Mouse (Mus musculus) hindbrain, embryonic 12.5 days (tissue): ENCODE data around the gene Rrp1. TPM values are rescaled to one million over a fixed set of nuclear protein-coding genes. Genes with fewer than 3 reads are reported as not detected.

Experiments used
- ATAC-seq: fragments of 200-750 bp; cut with Nextera tagmentation; 2 replicates; pipeline ENCODE4 v1.8.0; 2017; ENCODE audit warnings: moderate TSS enrichment; ENCODE audit not compliant: low FRiP score
- H3K27ac ChIP-seq: fragments of 300-500 bp; sonication (generic); 2 replicates; pipeline ENCODE4 v1.5.1; 2016; ENCODE audit warnings: mild to moderate bottlenecking
- H3K27me3 ChIP-seq: fragments of 300-500 bp; sonication (generic); 2 replicates; pipeline ENCODE4 v1.6.1; 2016; ENCODE audit warnings: mild to moderate bottlenecking
- H3K36me3 ChIP-seq: fragments of 300-500 bp; sonication (generic); 2 replicates; pipeline ENCODE4 v1.6.1; 2016; ENCODE audit warnings: mild to moderate bottlenecking
- H3K4me1 ChIP-seq: fragments of 300-500 bp; sonication (generic); 2 replicates; pipeline ENCODE4 v1.6.1; 2016
- H3K4me2 ChIP-seq: fragments of 300-500 bp; sonication (generic); replicated peaks from 2 replicates; pipeline ENCODE4 v1.6.1; 2016; ENCODE audit warnings: mild to moderate bottlenecking
- H3K4me3 ChIP-seq: fragments of 300-500 bp; sonication (generic); 2 replicates; pipeline ENCODE4 v1.5.1; 2016; ENCODE audit warnings: mild to moderate bottlenecking
- H3K9ac ChIP-seq: fragments of 300-500 bp; sonication (generic); 2 replicates; pipeline ENCODE4 v1.6.1; 2016; ENCODE audit warnings: mild to moderate bottlenecking, moderate library complexity
- H3K9me3 ChIP-seq: fragments of 300-500 bp; sonication (generic); replicated peaks from 2 replicates; pipeline ENCODE4 v1.6.1; 2016; ENCODE audit warnings: mild to moderate bottlenecking
- WGBS: fragments of 180-500 bp; shearing (Covaris S2); methylation state at CpG from one replicate; pipeline ENCODE4 v1.1.7; 2016; 5-methylcytosine and 5-hydroxymethylcytosine counted together
- polyA plus RNA-seq: library from polyadenylated mRNA; unstranded; fragments of >200 nt; fragmentation: Nextera tagmentation; extraction: Ambion mirVana; gene quantifications from 2 replicates; pipeline ENCODE4 v1.2.1, GENCODE M21; 2016

Rrp1 gene
- polyA plus RNA-seq, 1 experiment from 2014 or later, result 339 TPM

DNA sequence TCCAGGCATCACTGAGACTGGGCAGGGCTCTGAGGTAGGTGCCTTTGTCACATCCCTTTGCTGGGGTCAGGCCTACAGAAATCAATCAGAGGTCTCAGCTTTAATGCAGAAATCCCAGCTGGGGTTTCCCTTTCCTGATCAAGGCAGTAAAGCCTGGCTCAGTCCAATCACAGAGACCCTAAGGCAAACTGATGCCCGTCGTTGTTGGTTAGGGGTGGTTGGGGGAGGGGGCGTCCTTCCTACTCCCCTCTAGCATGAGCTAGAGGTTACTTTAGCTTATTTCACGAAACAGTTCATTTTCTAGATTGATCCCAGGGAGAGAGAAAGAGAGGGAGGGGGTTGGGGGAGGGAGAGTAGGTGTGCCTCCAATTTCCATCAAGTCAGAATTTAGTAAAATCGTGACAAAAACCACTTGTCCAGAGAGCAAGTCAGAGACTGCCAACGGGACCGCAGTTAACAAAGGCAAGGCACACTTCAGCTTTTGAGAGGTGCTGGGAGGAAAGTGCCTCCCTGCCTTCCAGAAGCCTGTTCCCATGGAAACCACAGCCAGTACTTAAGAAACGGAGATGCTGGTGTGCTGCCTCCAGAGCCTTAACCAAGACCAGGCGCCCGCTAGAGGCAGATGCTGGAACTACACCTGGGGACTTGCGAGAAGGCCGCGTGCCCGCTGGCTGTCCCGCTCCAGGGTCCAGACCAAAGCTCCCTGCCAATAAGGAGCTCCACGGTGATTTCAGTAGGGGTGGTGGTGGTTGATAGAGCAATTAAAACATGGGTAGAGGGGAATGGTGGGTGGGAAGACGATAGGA is 16.8 kb downstream of the Rrp1 start:
- no peak overlapping the region for H3K9ac ChIP-seq
- H3K27me3 ChIP-seq, result peaks cover 18% of the 10 kb centered on the region
- no peaks in the 10 kb centered on the region for H3K9me3 ChIP-seq
- peak overlapping the region; percentile 24 for H3K4me2 ChIP-seq
- H3K27ac ChIP-seq, result peak overlapping the region; percentile 8; the same call in 1 of the 2 replicates
- peak; percentile 71 for ATAC-seq
- 5% methylated on average over 17 of the region's 17 CpGs for WGBS
- peaks cover 20% of the 10 kb centered on the region for H3K36me3 ChIP-seq
- H3K4me3 ChIP-seq, result no peak overlapping the region
- H3K4me1 ChIP-seq, result peaks cover 27% of the 10 kb centered on the region

DNA sequence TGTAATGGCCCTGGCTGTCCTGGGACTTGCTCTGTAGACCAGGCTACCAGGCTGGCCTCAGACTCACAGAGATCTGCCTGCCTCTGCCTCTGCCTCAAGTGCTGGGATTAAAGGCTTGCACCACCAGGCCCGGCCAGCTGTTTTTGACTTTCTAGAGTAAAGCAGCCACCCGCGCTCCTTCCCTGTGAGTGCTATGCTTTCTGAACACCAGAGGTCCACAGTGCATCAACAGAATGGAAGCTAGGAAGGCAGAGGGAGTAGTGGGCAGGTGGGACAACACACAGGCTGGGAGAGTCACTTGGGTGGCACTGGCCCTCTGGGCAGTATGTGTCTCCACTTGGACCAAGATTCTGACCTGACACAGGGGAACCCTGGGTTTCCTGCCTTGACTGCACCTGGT is 17.5 kb downstream of the Rrp1 start:
- H3K4me3 ChIP-seq, result no peak overlapping the region
- peaks cover 27% of the 10 kb centered on the region for H3K4me1 ChIP-seq
- H3K9me3 ChIP-seq, result no peaks in the 10 kb centered on the region
- WGBS, result 94% methylated on average over 3 of the region's 3 CpGs
- no peak overlapping the region for H3K4me2 ChIP-seq
- H3K36me3 ChIP-seq, result peaks cover 14% of the 10 kb centered on the region
- no peak; the same call in 1 of the 2 replicates for ATAC-seq
- peaks cover 24% of the 10 kb centered on the region for H3K27me3 ChIP-seq
- 0 out of 2 replicates have a peak overlapping the region, but pooled peaks have one; percentile 8 for H3K27ac ChIP-seq
- H3K9ac ChIP-seq, result no peak overlapping the region

- WGBS, result 2% methylated on average over 18 of the region's 18 CpGs
Observed at GRCm38 (mm10) chr10:78392072-78392471, 20.8 kb downstream of the Rrp1 start.

DNA sequence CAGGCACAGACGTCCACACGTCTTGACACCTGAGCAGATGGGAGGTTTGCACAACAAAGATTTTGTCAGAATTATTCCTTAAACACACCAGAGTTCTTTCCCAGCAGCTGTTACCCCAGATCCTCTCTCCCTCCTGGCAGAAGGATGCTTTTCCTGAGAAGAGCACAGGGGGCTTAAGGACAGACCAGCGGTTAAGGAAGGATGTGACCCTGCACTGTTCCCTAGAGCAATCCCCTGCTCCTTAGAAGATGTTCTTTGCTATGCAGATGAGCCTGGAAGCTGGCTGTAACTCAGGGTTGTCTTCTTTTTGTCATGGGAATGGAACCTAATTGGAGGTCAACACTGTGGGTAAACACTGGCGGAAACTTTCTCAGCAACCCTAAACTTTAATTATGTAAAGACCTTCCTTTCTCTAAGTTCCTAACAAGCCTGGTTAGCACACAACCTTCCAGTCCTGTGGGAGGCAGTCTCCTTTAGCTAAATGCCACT is 21.8 kb downstream of the Rrp1 start:
- Histone ChIP-seq H3K4me2 (no peak overlapping the region), H3K27me3 (peaks cover 46% of the 10 kb centered on the region), H3K4me3 (no peak overlapping the region), H3K9me3 (no peaks in the 10 kb centered on the region), H3K9ac (no peak overlapping the region), H3K27ac (no peak overlapping the region), H3K36me3 (no peaks in the 10 kb centered on the region), H3K4me1 (peaks cover 7% of the 10 kb centered on the region; the same call in 1 of the 2 replicates)
- ATAC-seq, result no peak
- 8% methylated on average over 4 of the region's 4 CpGs for WGBS

More at GRCm38 (mm10) chr10:78392072-78392471, 20.8 kb downstream of the Rrp1 start:
- Histone ChIP-seq H3K27ac (no peak overlapping the region), H3K27me3 (peaks cover 46% of the 10 kb centered on the region), H3K4me1 (peaks cover 14% of the 10 kb centered on the region), H3K9me3 (no peaks in the 10 kb centered on the region), H3K9ac (no peak overlapping the region), H3K4me3 (no peak overlapping the region), H3K4me2 (peak overlapping the region; percentile 5; the same call in 1 of the 2 replicates), H3K36me3 (no peaks in the 10 kb centered on the region)
- no peak for ATAC-seq

DNA sequence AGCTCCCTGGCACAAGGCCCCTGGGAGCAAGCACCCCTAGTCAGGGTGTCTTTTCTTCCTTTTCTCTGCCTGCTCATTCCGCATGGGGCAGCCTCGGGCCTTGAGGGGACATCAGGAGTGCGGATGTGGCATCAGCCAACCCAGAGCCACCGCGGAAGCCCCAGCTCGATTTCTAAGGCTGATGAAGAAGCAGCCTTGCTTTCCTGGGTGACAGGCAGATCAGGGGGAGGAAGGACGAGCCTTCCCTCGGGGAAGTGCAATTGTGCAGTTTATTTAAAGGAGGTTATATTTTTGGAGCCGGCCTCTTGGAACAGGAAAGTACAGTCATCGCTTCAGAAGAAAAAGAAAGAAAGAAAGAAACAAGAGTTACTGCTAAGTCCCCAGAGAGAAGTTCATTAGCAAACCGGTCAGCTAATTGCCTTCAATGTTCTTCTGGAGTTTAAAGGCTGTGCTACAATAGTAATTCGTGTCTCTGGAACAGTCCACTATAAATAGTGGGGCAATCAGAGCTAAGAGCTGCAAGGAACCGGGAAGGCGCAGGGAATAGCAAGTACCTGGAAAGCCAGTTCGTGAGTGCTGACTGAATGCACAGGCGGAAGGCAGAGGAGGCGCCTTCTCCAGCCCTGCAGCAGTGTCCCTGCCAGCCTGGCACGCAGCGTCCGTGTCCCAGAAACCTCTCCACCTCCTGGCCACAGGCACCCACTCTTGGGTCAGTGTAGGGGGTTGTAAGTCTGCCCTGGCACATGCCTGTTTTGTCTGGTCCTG is 24.4 kb downstream of the Rrp1 start:
- 70% methylated on average over 20 of the region's 20 CpGs for WGBS
- no peak for ATAC-seq
- Histone ChIP-seq H3K4me2 (no peak overlapping the region), H3K4me3 (no peak overlapping the region), H3K27me3 (peaks cover 46% of the 10 kb centered on the region), H3K27ac (no peak overlapping the region), H3K9me3 (no peaks in the 10 kb centered on the region), H3K9ac (peak overlapping the region; percentile 35; the same call in 1 of the 2 replicates), H3K4me1 (0 out of 2 replicates have a peak, but pooled peaks cover 2% of the 10 kb centered on the region), H3K36me3 (no peaks in the 10 kb centered on the region)

GRCm38 (mm10) chr10:78385520-78385919 is 27.3 kb downstream of the Rrp1 start:
- no peak for ATAC-seq
- no peak overlapping the region for H3K4me3 ChIP-seq
- no peaks in the 10 kb centered on the region for H3K4me1 ChIP-seq
- H3K9ac ChIP-seq, result no peak overlapping the region
- H3K27me3 ChIP-seq, result peaks cover 24% of the 10 kb centered on the region
- H3K4me2 ChIP-seq, result no peak overlapping the region
- WGBS, result 69% methylated on average over 5 of the region's 5 CpGs
- no peaks in the 10 kb centered on the region for H3K36me3 ChIP-seq
- H3K27ac ChIP-seq, result no peak overlapping the region
- no peaks in the 10 kb centered on the region for H3K9me3 ChIP-seq

GRCm38 (mm10) chr10:78383567-78383966 is 29.3 kb downstream of the Rrp1 start:
- Histone ChIP-seq H3K9ac (no peak overlapping the region), H3K27ac (no peak overlapping the region), H3K9me3 (no peaks in the 10 kb centered on the region), H3K4me1 (no peaks in the 10 kb centered on the region), H3K4me2 (no peak overlapping the region), H3K4me3 (no peak overlapping the region), H3K36me3 (no peaks in the 10 kb centered on the region), H3K27me3 (peaks cover 5% of the 10 kb centered on the region; the same call in 1 of the 2 replicates)
- WGBS, result 78% methylated on average over 3 of the region's 3 CpGs
- no peak for ATAC-seq

DNA sequence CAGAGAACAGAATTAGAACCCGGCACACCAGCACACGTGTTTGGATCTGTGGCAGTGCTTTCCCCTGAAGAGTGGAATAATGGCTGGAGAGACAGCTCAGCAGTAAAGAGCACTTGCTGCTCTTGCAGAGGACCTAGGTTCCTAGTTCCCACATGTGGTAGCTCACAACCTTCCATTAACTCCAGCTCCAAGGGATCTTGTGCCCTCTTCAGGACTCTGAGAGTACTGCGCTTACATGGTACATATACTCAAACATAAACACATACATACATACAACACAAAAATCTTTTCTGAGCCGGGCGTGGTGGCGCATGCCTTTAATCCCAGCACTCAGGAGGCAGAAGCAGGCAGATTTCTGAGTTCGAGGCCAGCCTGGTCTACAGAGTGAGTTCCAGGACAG is 34.3 kb downstream of the Rrp1 start:
- Histone ChIP-seq H3K27ac (no peak overlapping the region), H3K27me3 (no peaks in the 10 kb centered on the region), H3K9ac (no peak overlapping the region), H3K36me3 (no peaks in the 10 kb centered on the region), H3K4me1 (no peaks in the 10 kb centered on the region), H3K4me3 (no peak overlapping the region), H3K4me2 (no peak overlapping the region), H3K9me3 (no peaks in the 10 kb centered on the region)
- ATAC-seq, result no peak
- 95% methylated on average over 7 of the region's 7 CpGs for WGBS

DNA sequence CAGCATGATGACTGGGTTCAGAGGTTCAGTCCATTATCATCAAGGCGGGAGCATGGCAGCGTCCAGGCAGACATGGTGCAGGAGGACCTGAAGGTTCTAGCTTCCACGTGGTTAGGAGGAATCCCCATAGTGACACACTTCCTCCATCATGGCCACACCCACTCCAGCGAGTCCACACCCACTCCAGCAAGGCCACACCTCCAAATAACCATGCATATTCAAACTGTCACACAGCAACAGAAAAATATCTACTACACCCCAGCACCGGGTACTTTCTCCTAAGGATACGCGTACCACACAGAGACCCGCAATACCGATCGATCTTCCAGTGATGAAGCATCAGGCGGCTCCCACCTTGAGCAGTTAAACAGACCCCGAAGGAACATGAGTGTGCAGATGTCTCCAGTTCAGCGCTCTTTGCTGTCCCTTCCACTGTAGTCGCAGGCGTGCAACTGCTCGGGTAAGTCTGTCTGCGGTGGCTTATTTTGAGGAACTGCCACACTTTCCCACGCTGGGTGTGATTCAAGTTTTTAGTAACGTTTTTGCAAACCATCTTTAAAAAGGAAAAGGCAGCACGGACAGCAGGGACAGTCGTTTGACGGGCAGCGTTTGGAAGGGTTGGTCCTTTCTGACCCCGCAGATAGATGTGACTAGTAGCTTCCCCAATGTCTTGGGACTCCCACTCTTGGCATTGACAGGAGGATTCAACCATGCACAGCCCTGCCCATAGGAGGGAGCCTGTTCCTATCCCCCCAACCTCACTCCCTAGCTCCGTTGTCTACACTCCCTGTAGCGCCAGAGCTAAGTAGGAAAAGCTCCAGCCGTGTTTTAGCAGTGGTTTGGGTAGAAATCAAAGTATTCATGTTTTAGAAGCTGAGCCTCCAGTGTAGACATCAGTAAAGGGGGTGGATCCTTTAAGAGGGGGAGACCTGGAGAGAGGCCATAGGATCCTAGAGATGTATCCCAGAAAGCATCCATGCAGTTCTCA is 39.9 kb downstream of the Rrp1 start:
- no peaks in the 10 kb centered on the region for H3K36me3 ChIP-seq
- H3K27me3 ChIP-seq, result no peaks in the 10 kb centered on the region; the same call in 1 of the 2 replicates
- no peaks in the 10 kb centered on the region for H3K4me1 ChIP-seq
- ATAC-seq, result no peak
- H3K9ac ChIP-seq, result no peak overlapping the region
- no peak overlapping the region for H3K27ac ChIP-seq
- 70% methylated on average over 27 of the region's 27 CpGs for WGBS
- no peak overlapping the region for H3K4me3 ChIP-seq
- no peaks in the 10 kb centered on the region for H3K9me3 ChIP-seq
- H3K4me2 ChIP-seq, result no peak overlapping the region

DNA sequence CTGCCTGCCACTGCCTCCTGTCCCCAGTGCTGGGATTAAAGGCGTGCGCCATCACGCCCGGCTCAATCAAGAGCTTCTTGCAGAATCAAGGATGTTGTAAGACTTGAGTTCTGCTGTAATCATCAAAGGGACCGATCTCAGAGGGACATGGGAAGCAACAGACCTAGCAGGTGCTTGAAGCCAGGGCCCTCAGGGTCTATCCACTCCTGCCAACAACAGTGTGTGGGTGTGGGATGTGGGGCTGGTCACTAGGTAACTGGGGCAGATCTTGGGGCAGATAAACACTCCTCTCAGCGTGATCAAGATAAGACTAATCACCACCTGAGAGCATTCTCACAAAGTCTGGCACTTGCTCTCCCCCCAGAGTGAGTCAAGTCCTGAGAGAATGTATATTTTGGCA is 41.1 kb downstream of the Rrp1 start:
- H3K4me2 ChIP-seq, result no peak overlapping the region
- H3K27me3 ChIP-seq, result no peaks in the 10 kb centered on the region; the same call in 1 of the 2 replicates
- H3K4me1 ChIP-seq, result no peaks in the 10 kb centered on the region
- no peak for ATAC-seq
- H3K27ac ChIP-seq, result no peak overlapping the region
- H3K4me3 ChIP-seq, result no peak overlapping the region
- no peak overlapping the region for H3K9ac ChIP-seq
- no peaks in the 10 kb centered on the region for H3K9me3 ChIP-seq
- 87% methylated on average over 6 of the region's 6 CpGs for WGBS
- no peaks in the 10 kb centered on the region for H3K36me3 ChIP-seq

- 48% methylated on average over 4 of the region's 4 CpGs for WGBS
- Histone ChIP-seq H3K36me3 (no peaks in the 10 kb centered on the region), H3K4me2 (no peak overlapping the region), H3K9ac (no peak overlapping the region), H3K4me1 (no peaks in the 10 kb centered on the region), H3K27ac (no peak overlapping the region), H3K27me3 (no peaks in the 10 kb centered on the region), H3K4me3 (no peak overlapping the region), H3K9me3 (no peaks in the 10 kb centered on the region)
- ATAC-seq, result no peak
Observed at GRCm38 (mm10) chr10:78367586-78367985, 45.3 kb downstream of the Rrp1 start.
